Comparison of ENCODE assay signal across 18 mouse cellular contexts in genomic region chr17:8447676-8448192, GRCm38 (mm10). TPM values are rescaled to one million over a fixed set of nuclear protein-coding genes. Genes with fewer than 3 reads are reported as not detected.
DNase-seq lines count a peak whose midpoint lies in the region; ATAC-seq and TF ChIP-seq lines count a peak whose summit lies in the region.
"Had no signal": no experiment of that assay in that cellular context is flagged by ENCODE, and none has a peak within 500 bp of the region (broad histone marks: within the 10 kb centered on the region; RNA-seq: fewer than 3 reads in every experiment).

No protein-coding gene starts in this region.

- no peak overlapping the region for H3K9ac ChIP-seq in kidney, embryonic 15.5 days
- H3K9ac ChIP-seq: heart, embryonic 12.5 days; limb, embryonic 15.5 days; liver, postnatal 0 days; midbrain, embryonic 12.5 days had no signal

- no peak overlapping the region for H3K4me2 ChIP-seq in kidney, embryonic 15.5 days
- H3K4me2 ChIP-seq: heart, embryonic 12.5 days; limb, embryonic 15.5 days; midbrain, embryonic 12.5 days had no signal

- TF ChIP-seq POLR2A in kidney, adult 2 months (IDR thresholded peaks at IDR 0.05; ENCODE audit: low read depth, low read length), result no peak

- H3K36me3 ChIP-seq in kidney, embryonic 15.5 days, result no peaks in the 10 kb centered on the region
- H3K36me3 ChIP-seq in kidney, adult 2 months (ENCODE audit: control insufficient read depth, insufficient read depth, low read length), result no peaks in the 10 kb centered on the region
- H3K36me3 ChIP-seq: heart, embryonic 12.5 days; limb, embryonic 15.5 days; midbrain, embryonic 12.5 days had no signal

- H3K4me3 ChIP-seq in kidney, embryonic 15.5 days (replicated peaks), result no peak overlapping the region
- H3K4me3 ChIP-seq in kidney, adult 2 months (ENCODE audit: insufficient read depth, low read depth, low read length), result no peak overlapping the region
- H3K4me3 ChIP-seq: heart, embryonic 12.5 days; limb, embryonic 15.5 days; midbrain, embryonic 12.5 days; myocyte had no signal

- no peaks in the 10 kb centered on the region for H3K27me3 ChIP-seq in kidney, embryonic 15.5 days
- no peaks in the 10 kb centered on the region for H3K27me3 ChIP-seq in kidney, adult 2 months (replicated peaks; ENCODE audit: control insufficient read depth, insufficient read depth, low read length)
- H3K27me3 ChIP-seq: limb, embryonic 15.5 days had no signal

- 11% methylated on average over 9 of the region's 9 CpGs for WGBS in kidney, embryonic 15.5 days
- WGBS in kidney, adult 2 months, result 8% methylated on average over 9 of the region's 9 CpGs

- H3K4me1 ChIP-seq in kidney, embryonic 15.5 days, result 0 out of 2 replicates have a peak, but pooled peaks cover 5% of the 10 kb centered on the region
- no peaks in the 10 kb centered on the region for H3K4me1 ChIP-seq in kidney, adult 2 months (ENCODE audit: control insufficient read depth, insufficient read depth, low read length)
- H3K4me1 ChIP-seq: limb, embryonic 15.5 days; midbrain, embryonic 12.5 days had no signal

- DNase-seq in adrenal gland, postnatal 36 days, result peak; percentile 11 to 58
- no peak for DNase-seq in adrenal gland, postnatal 4 days (ENCODE audit: low spot score in 2 of 2)
- DNase-seq in kidney, adult 11 months, result peak; percentile 22
- peak; percentile 40 for DNase-seq in kidney, adult 2 months
- DNase-seq in kidney, postnatal 4 days, result peak; percentile 27 to 41
- no peak for DNase-seq in MN1 (ENCODE audit: low spot score)
- no peak for DNase-seq in left cerebral cortex, adult 8-10 months (ENCODE audit: low spot score in 2 of 2)
- DNase-seq: gastrocnemius, postnatal 36 days; heart, postnatal 36 days; liver, postnatal 0 days; thymus, postnatal 4 days had no signal

- no peaks in the 10 kb centered on the region for H3K9me3 ChIP-seq in kidney, embryonic 15.5 days (replicated peaks)
- H3K9me3 ChIP-seq: heart, embryonic 12.5 days; limb, embryonic 15.5 days; midbrain, embryonic 12.5 days had no signal

- no peak for ATAC-seq in kidney, embryonic 15.5 days (replicated peaks; ENCODE audit: low FRiP score)
- ATAC-seq: forebrain, embryonic 16.5 days; inflammation-experienced regulatory T-cells, adult 6 months; liver, postnatal 0 days had no signal

- H3K27ac ChIP-seq in kidney, embryonic 15.5 days, result no peak overlapping the region
- no peak overlapping the region for H3K27ac ChIP-seq in kidney, adult 2 months (ENCODE audit: insufficient read depth, low read depth, low read length)
- H3K27ac ChIP-seq: limb, embryonic 15.5 days; midbrain, embryonic 12.5 days had no signal

- no peak for TF ChIP-seq CTCF in kidney, adult 2 months (conservative IDR thresholded peaks at IDR 0.05; ENCODE audit: insufficient read depth, insufficient read length, low read depth, low read length)

RNA-seq across cellular contexts. Expression of gene T, which starts 13.5 kb away (rescaled TPM):
- not detected for total RNA-seq in adrenal gland, postnatal 36 days (2021)
- total RNA-seq in adrenal gland, postnatal 4 days (2021), result not detected
- polyA plus RNA-seq in kidney, embryonic 15.5 days (2015; fragmentation: Nextera tagmentation; extraction: Ambion mirVana), result 0.19 and 0.42 TPM in 2 replicates
- polyA plus RNA-seq in kidney, adult 2 months (2012; rRNA removed), result not detected in 2 replicates
- total RNA-seq in left cerebral cortex, adult 8-10 months (2022), result not detected
- total RNA-seq: gastrocnemius, postnatal 36 days; heart, postnatal 36 days had no signal
- polyA plus RNA-seq: inflammation-experienced regulatory T-cells, adult 6 months; liver, postnatal 0 days had no signal

Comparison
In these comparisons a context has a peak if more than half of its experiments do, and no peak if none do; other contexts are left out.
1. DNase-seq: peak in adrenal gland, postnatal 36 days (2 of 2), kidney, adult 11 months (single experiment), kidney, adult 2 months (single experiment) and kidney, postnatal 4 days (2 of 2); none in adrenal gland, postnatal 4 days (0 of 2), MN1 (single experiment) and left cerebral cortex, adult 8-10 months (0 of 2).